Mouse (Mus musculus) frontal cortex, postnatal 25 days (tissue): Measurements from ENCODE around the gene Gm21970.

Source experiments
- DNase-seq, 2 experiments: peaks; one replicate each; pipeline ENCODE4 v3.0.0; 2022; ENCODE audit warnings: low spot score in 2 of 2

Gene Gm21970

GRCm38 (mm10) chr16:91463400-91463799 is 71.9 kb downstream of the Gm21970 start:
- no peak for DNase-seq

DNA sequence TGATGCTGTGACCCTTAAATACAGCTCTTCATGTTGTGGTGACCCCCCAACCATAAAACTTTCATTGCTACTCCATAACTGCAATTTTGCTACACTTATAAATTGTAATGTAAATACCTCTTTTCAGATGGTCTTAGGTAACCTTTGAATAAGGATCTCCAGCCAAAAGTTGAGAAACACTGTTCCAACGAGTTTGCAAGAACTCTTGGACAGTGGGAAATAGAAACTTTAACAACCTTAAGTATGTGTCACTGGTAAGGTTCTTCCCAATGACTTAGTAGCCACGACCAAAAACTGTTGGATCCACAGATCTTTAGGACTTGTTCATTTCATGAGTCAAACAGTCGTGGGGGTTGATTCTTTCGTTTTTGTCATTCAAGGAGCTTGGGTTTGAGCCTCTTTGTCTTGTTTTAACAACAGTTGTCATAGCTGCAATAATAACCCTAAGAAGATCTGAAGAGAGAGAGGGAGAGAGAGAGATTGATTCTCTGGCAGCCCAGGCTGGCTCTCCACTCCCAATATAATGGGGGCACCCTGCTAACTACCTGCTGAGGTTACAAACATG is 72.4 kb downstream of the Gm21970 start:
- DNase-seq: no peak

GRCm38 (mm10) chr16:91464594-91465504 is 73.3 kb downstream of the Gm21970 start:
- peak; percentile 45 to 72 for DNase-seq

- DNase-seq: no peak
These were observed 74.2 kb downstream of the Gm21970 start for GRCm38 (mm10) chr16:91465505-91466240.

DNA sequence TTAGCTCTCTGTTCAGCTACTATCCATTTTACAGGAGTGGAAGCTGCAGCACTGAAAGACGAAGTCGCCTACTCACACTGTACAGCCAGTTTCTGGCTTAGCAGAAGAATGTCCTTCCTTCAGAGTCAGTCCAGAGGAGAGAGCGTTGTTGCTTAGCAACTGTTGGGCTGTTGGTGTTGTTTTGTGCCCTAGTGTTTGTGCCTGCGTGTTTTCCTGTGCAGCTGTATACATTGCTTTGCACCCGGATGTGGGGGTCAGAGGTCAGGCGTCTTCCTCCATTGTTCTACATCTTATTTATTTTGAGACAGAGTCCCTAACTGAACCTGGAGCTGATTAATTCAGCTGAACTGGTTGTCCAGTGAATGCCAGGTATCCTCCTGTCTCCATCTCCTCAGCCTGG is 75.0 kb downstream of the Gm21970 start:
- no peak for DNase-seq
